Mouse (Mus musculus) embryonic facial prominence, embryonic 15.5 days (tissue): Measurements from ENCODE around the gene Daam1. TPM values are rescaled to one million over a fixed set of nuclear protein-coding genes. Genes with fewer than 3 reads are reported as not detected.

Source experiments
- ATAC-seq: fragments of 200-750 bp; cut with Nextera tagmentation; 2 replicates; pipeline ENCODE4 v1.8.0; 2017; ENCODE audit warnings: low read depth, moderate TSS enrichment; ENCODE audit not compliant: insufficient number of reproducible peaks, low FRiP score, low TSS enrichment
- H3K27ac ChIP-seq: fragments of 300-500 bp; sonication (generic); replicated peaks from 2 replicates; pipeline ENCODE4 v1.5.1; 2015; ENCODE audit warnings: mild to moderate bottlenecking, inconsistent platforms
- H3K27me3 ChIP-seq: fragments of 300-500 bp; sonication (generic); 2 replicates; pipeline ENCODE4 v1.6.1; 2015; ENCODE audit warnings: inconsistent platforms
- H3K36me3 ChIP-seq: fragments of 300-500 bp; sonication (generic); 2 replicates; pipeline ENCODE4 v1.6.1; 2015; ENCODE audit warnings: mild to moderate bottlenecking, inconsistent platforms
- H3K4me1 ChIP-seq: fragments of 300-500 bp; sonication (generic); 2 replicates; pipeline ENCODE4 v1.6.1; 2015; ENCODE audit warnings: inconsistent platforms
- H3K4me2 ChIP-seq: fragments of 300-500 bp; sonication (generic); replicated peaks from 2 replicates; pipeline ENCODE4 v1.6.1; 2015; ENCODE audit warnings: mild to moderate bottlenecking, inconsistent platforms
- H3K4me3 ChIP-seq: fragments of 300-500 bp; sonication (generic); replicated peaks from 2 replicates; pipeline ENCODE4 v1.5.1; 2015; ENCODE audit warnings: mild to moderate bottlenecking, inconsistent platforms
- H3K9ac ChIP-seq: fragments of 300-500 bp; sonication (generic); 2 replicates; pipeline ENCODE4 v1.6.1; 2015; ENCODE audit warnings: inconsistent platforms
- H3K9me3 ChIP-seq: fragments of 300-500 bp; sonication (generic); replicated peaks from 2 replicates; pipeline ENCODE4 v1.6.1; 2016; ENCODE audit warnings: inconsistent platforms
- WGBS: fragments of 180-500 bp; shearing (Covaris S2); methylation state at CpG from one replicate; pipeline ENCODE4 v1.1.7; 2015; 5-methylcytosine and 5-hydroxymethylcytosine counted together
- polyA plus RNA-seq: library from polyadenylated mRNA; unstranded; fragments of >200 nt; fragmentation: Nextera tagmentation; extraction: Ambion mirVana; gene quantifications from 2 replicates; pipeline ENCODE4 v1.2.1, GENCODE M21; 2015

Daam1 gene
- polyA plus RNA-seq, 1 experiment from 2014 or later, result 11.7 TPM

DNA sequence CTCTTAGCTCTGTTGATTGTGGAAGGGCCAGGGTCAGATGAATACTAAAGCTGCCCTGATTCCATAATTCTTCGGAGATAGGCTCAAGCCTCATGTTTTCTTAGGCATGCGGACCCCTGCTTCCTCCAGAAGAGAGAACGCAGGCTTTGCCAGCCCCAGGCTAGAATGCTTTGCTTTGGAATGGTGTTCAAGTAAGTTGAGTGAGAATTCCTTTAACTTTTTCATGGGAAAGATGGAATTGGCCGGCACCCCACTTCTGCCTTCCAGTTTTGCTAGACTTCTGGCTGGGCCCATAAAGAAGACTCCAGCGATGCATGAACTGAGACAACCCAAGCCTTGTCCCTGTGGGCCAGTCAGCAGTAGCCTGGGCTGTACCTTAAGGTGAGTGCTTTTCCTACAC lies 200.3 kb downstream of the Daam1 start:
- H3K4me2 ChIP-seq, result no peak overlapping the region
- no peaks in the 10 kb centered on the region for H3K4me1 ChIP-seq
- H3K9ac ChIP-seq, result no peak overlapping the region
- no peak overlapping the region; the same call in 1 of the 2 replicates for H3K27ac ChIP-seq
- no peaks in the 10 kb centered on the region for H3K9me3 ChIP-seq
- no peaks in the 10 kb centered on the region for H3K27me3 ChIP-seq
- no peak overlapping the region for H3K4me3 ChIP-seq
- 76% methylated on average over 5 of the region's 5 CpGs for WGBS
- no peaks in the 10 kb centered on the region for H3K36me3 ChIP-seq
- ATAC-seq, result no peak

DNA sequence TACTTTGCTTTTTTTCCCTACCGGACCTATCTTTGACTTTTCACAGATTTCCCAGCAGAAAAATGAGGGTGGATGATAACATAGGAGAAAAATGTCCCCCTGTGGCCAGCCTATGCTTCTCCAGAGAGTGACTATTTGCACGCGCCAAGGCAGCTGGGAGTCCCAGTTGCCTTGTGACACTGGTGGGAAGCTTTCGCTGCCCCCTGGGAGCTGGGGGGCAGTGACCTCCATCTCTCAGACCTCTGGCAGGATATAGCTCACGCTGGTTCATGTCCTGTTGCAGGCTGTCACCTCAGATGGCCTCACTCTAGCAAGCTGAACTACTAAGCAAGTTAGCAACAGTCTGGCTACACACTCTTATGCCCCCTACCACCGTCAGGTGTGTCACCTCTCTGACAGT lies 200.9 kb downstream of the Daam1 start:
- Histone ChIP-seq H3K4me1 (no peaks in the 10 kb centered on the region), H3K4me3 (no peak overlapping the region), H3K27ac (no peak overlapping the region), H3K9me3 (no peaks in the 10 kb centered on the region), H3K9ac (no peak overlapping the region), H3K4me2 (no peak overlapping the region), H3K27me3 (no peaks in the 10 kb centered on the region), H3K36me3 (no peaks in the 10 kb centered on the region)
- no peak for ATAC-seq
- 82% methylated on average over 6 of the region's 6 CpGs for WGBS

DNA sequence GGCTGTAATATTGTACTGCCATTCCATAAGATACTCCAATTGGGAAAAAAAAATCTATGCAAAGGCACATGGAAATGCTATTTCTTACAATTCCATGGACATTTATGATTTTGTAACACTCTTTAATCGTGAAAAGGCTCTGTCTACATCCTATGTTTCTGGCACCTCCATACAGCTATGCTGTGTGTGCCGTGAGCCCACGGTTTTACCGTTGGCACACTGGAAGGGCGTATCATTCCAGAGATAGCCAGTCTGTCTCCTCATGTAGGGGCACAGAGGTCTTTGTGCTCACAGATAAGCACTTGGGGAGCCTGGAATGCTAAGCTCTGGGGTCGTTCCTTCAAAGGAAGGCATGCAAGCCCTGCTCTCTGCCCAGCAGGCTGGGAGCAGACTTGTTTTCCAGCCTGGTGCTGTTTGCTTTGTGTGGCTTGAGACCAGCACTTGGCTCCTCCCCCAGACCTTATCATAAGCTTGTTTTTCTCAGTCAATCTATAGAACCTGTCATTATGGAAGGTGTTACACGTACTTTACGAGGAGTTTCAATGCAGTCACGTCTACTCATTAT lies 205.3 kb downstream of the Daam1 start:
- Histone ChIP-seq H3K4me3 (no peak overlapping the region), H3K9me3 (no peaks in the 10 kb centered on the region), H3K4me1 (no peaks in the 10 kb centered on the region), H3K9ac (no peak overlapping the region), H3K4me2 (no peak overlapping the region), H3K36me3 (no peaks in the 10 kb centered on the region), H3K27ac (no peak overlapping the region), H3K27me3 (no peaks in the 10 kb centered on the region)
- WGBS, result 69% methylated on average over 9 of the region's 9 CpGs
- ATAC-seq, result no peak

DNA sequence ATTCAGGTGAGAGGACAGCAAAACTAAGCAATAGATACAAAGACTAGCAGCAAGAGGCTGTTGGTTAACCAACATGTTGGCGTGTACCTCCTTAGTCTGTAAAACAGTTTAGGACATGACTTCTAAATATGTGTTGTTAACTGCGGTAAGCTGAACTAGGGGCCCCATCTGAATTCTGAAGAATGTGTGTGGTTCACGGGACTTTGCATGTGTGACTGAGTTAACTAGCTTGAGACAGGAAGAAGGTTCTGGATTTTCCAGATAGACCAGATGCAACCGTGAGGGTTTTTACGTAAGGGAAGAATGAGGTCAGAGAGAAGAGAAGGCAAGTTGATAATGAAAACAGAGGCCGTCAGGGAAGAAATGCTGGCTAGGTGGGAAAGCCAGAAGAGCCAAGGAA lies 206.2 kb downstream of the Daam1 start:
- Histone ChIP-seq H3K4me3 (no peak overlapping the region), H3K36me3 (no peaks in the 10 kb centered on the region), H3K27me3 (no peaks in the 10 kb centered on the region), H3K27ac (no peak overlapping the region), H3K4me2 (no peak overlapping the region), H3K4me1 (no peaks in the 10 kb centered on the region), H3K9me3 (no peaks in the 10 kb centered on the region), H3K9ac (no peak overlapping the region)
- ATAC-seq, result no peak
- WGBS, result 77% methylated on average over 6 of the region's 6 CpGs

DNA sequence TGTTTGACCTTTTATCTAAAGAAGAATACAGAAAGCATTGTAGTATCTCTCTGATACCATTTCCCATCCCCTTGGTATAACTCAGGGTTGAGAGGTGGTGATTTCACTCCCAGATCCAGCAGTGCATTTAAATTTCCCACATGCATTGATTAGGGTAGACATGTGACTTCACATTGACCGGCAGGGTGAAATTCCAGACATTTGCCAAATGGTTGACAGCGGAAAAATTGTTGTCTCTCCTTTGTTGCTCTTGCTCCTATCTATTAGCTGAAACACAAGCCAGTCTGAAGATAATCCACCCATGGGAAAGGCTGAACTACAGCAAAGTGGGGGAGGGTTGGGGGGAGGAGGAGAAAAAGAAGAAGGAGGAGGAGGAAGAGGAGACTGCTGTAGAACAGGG lies 208.0 kb downstream of the Daam1 start:
- no peaks in the 10 kb centered on the region for H3K36me3 ChIP-seq
- WGBS, result 49% methylated on average over 2 of the region's 2 CpGs
- ATAC-seq, result no peak
- H3K27me3 ChIP-seq, result no peaks in the 10 kb centered on the region
- no peak overlapping the region for H3K9ac ChIP-seq
- H3K4me1 ChIP-seq, result no peaks in the 10 kb centered on the region
- H3K4me2 ChIP-seq, result no peak overlapping the region
- no peaks in the 10 kb centered on the region for H3K9me3 ChIP-seq
- H3K27ac ChIP-seq, result no peak overlapping the region
- no peak overlapping the region for H3K4me3 ChIP-seq

DNA sequence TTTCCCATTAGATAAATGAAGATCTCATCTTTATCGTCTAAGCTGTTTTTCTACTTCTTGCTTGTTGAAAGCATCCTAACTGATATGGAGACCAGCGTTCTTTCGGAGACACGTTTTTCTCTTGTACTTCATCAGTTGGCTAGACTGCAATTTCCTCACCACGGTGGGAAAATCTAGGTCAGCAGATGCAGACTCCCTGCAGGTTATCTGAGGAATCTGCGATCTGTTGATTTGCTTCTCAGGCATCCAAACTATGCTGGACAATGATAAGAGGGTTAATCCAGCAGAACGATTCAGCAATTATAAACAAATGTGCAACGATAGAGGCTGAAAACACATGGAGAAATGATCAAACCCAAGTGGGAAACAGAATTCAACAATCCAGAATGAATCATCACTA lies 208.6 kb downstream of the Daam1 start:
- Histone ChIP-seq H3K4me1 (no peaks in the 10 kb centered on the region), H3K27ac (no peak overlapping the region), H3K4me2 (no peak overlapping the region), H3K9me3 (no peaks in the 10 kb centered on the region), H3K36me3 (no peaks in the 10 kb centered on the region), H3K4me3 (no peak overlapping the region), H3K27me3 (no peaks in the 10 kb centered on the region), H3K9ac (no peak overlapping the region)
- 62% methylated on average over 8 of the region's 8 CpGs for WGBS
- no peak for ATAC-seq

DNA sequence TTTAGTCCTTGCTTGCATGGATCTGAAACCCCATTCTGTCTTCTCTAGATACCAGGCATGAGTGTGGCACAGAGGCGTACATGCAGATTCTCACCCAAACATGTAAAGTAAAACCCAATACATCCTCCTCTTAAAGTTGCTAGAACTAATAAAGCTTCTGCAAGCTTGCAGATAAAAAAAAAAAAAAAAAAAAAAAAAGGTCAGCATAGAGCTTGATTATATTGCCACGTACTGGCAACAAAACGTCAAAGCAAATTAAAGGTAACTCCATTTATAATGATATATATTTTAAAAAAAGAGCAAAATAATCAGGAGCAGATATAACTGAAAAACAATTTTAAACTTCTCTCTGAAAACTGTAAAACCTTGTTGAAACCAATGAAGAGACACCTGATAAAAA lies 210.4 kb downstream of the Daam1 start:
- Histone ChIP-seq H3K27me3 (no peaks in the 10 kb centered on the region), H3K4me2 (no peak overlapping the region), H3K4me3 (no peak overlapping the region), H3K9me3 (no peaks in the 10 kb centered on the region), H3K27ac (no peak overlapping the region), H3K4me1 (no peaks in the 10 kb centered on the region), H3K9ac (no peak overlapping the region), H3K36me3 (no peaks in the 10 kb centered on the region)
- WGBS, result 92% methylated on average over 3 of the region's 3 CpGs
- no peak for ATAC-seq

Other genes with a start within 250 kb of the Daam1 start
- gene Gpr135, start 240.0 kb downstream of the Daam1 start, polyA plus RNA-seq, result 0.88 and 1.3 TPM in 2 replicates